Mouse (Mus musculus) hindbrain, embryonic 16.5 days (tissue): Measurements from ENCODE around the gene Atxn2. TPM values are rescaled to one million over a fixed set of nuclear protein-coding genes. Genes with fewer than 3 reads are reported as not detected.
A peak's percentile ranks its signal among the peaks of the same experiment; 100 is the strongest.

Source experiments
- ATAC-seq: fragments of 200-750 bp; cut with Nextera tagmentation; 2 replicates; pipeline ENCODE4 v1.8.0; 2017; ENCODE audit warnings: moderate TSS enrichment, moderate library complexity
- H3K27ac ChIP-seq: fragments of 300-500 bp; sonication (generic); 2 replicates; pipeline ENCODE4 v1.5.1; 2014; ENCODE audit warnings: low read depth, mild to moderate bottlenecking, control low read depth, low read length, moderate library complexity
- H3K27me3 ChIP-seq: fragments of 300-500 bp; sonication (generic); replicated peaks from 2 replicates; pipeline ENCODE4 v1.6.1; 2014; ENCODE audit warnings: low read length; ENCODE audit not compliant: control insufficient read depth, insufficient read depth
- H3K36me3 ChIP-seq: fragments of 300-500 bp; sonication (generic); 2 replicates; pipeline ENCODE4 v1.6.1; 2014; ENCODE audit warnings: mild to moderate bottlenecking, low read length, moderate library complexity, mixed read lengths; ENCODE audit not compliant: control insufficient read depth, insufficient read depth
- H3K4me1 ChIP-seq: fragments of 300-500 bp; sonication (generic); 2 replicates; pipeline ENCODE4 v1.6.1; 2014; ENCODE audit warnings: low read depth, low read length; ENCODE audit not compliant: control insufficient read depth, insufficient read depth
- H3K4me2 ChIP-seq: fragments of 300-500 bp; sonication (generic); 2 replicates; pipeline ENCODE4 v1.6.1; 2014; ENCODE audit warnings: mild to moderate bottlenecking, low read length, control low read depth, moderate library complexity
- H3K4me3 ChIP-seq: fragments of 300-500 bp; sonication (generic); 2 replicates; pipeline ENCODE4 v1.5.1; 2014; ENCODE audit warnings: mild to moderate bottlenecking, low read length, control low read depth, moderate library complexity
- H3K9ac ChIP-seq: fragments of 300-500 bp; sonication (generic); 2 replicates; pipeline ENCODE4 v1.6.1; 2014; ENCODE audit warnings: low read depth, mild to moderate bottlenecking, control low read depth, low read length, moderate library complexity
- H3K9me3 ChIP-seq: fragments of 300-500 bp; sonication (generic); 2 replicates; pipeline ENCODE4 v1.6.1; 2014; ENCODE audit warnings: mild to moderate bottlenecking, low read length, moderate library complexity; ENCODE audit not compliant: control insufficient read depth
- WGBS: fragments of 180-500 bp; shearing (Covaris S2); extraction: QIAGEN DNeasy Blood & Tissue Kit; methylation state at CpG from one replicate; pipeline ENCODE4 v1.1.7; 2014; 5-methylcytosine and 5-hydroxymethylcytosine counted together
- polyA plus RNA-seq: library from polyadenylated mRNA; unstranded; fragments of >200 nt; fragmentation: Nextera tagmentation; extraction: Ambion mirVana; gene quantifications from 2 replicates; pipeline ENCODE4 v1.2.1, GENCODE M21; 2015

Gene Atxn2
- 52.4 and 53.9 TPM in 2 replicates for polyA plus RNA-seq

- H3K4me2 ChIP-seq = peak within 1 kb of the TSS; percentile 94
These were observed at the start of gene Atxn2 for GRCm38 (mm10) chr5:121711174-121711927. TSS of gene Atxn2 (plus strand) at chr5:121711337.

GRCm38 (mm10) chr5:121661494-121661893, 49.6 kb upstream of the Atxn2 start:
- Histone ChIP-seq H3K27ac (no peak overlapping the region), H3K9me3 (no peaks in the 10 kb centered on the region), H3K9ac (peak overlapping the region; percentile 91; the same call in 1 of the 2 replicates), H3K4me3 (peak overlapping the region; percentile 97), H3K27me3 (no peaks in the 10 kb centered on the region), H3K36me3 (peaks cover 20% of the 10 kb centered on the region), H3K4me2 (peak overlapping the region; percentile 86), H3K4me1 (peaks cover 16% of the 10 kb centered on the region)
- ATAC-seq = no peak
- 90% methylated on average over 5 of the region's 5 CpGs for WGBS

More at GRCm38 (mm10) chr5:121711174-121711927, at the start of gene Atxn2:
- H3K27me3 ChIP-seq = no peaks in the 10 kb centered on the region
- no peaks in the 10 kb centered on the region for H3K36me3 ChIP-seq
- peak within 1 kb of the TSS; percentile 97 for H3K9ac ChIP-seq
- WGBS = 0% methylated on average over 16 of the region's 103 CpGs
- H3K9me3 ChIP-seq = no peaks in the 10 kb centered on the region
- peak; percentile 79 for ATAC-seq
- H3K4me3 ChIP-seq = peak within 1 kb of the TSS; percentile 99
- peak within 1 kb of the TSS; percentile 99 for H3K27ac ChIP-seq
- H3K4me1 ChIP-seq = peaks cover 25% of the 10 kb centered on the region

- Histone ChIP-seq H3K9me3 (no peaks in the 10 kb centered on the region), H3K27me3 (no peaks in the 10 kb centered on the region), H3K27ac (no peak overlapping the region), H3K4me3 (no peak overlapping the region), H3K4me1 (peaks cover 16% of the 10 kb centered on the region), H3K4me2 (no peak overlapping the region), H3K9ac (no peak overlapping the region), H3K36me3 (peaks cover 20% of the 10 kb centered on the region)
- 89% methylated on average over 8 of the region's 8 CpGs for WGBS
- no peak for ATAC-seq
These were observed 47.7 kb upstream of the Atxn2 start for GRCm38 (mm10) chr5:121663456-121663855.

DNA sequence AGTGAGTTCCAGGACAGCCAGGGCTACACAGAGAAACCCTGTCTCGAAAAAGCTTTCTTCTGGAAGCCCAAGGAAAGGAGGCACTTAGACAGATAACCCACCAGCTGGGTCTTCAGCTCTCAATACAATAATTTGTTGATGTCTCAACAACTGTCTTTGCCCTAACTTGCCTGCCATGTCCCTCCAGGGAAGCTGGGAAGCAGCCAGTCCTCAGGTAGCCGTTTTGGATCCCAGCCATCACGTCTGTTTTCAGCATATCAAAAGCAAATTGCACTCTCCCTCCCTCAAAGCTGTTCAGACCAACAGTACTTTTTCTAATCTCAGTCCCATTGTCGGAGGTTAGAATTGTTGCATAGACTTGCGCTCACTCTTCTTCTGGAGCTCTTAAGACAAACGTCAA, 47.1 kb upstream of the Atxn2 start:
- no peak overlapping the region for H3K27ac ChIP-seq
- no peak for ATAC-seq
- H3K4me1 ChIP-seq = peaks cover 16% of the 10 kb centered on the region
- peaks cover 21% of the 10 kb centered on the region for H3K36me3 ChIP-seq
- no peak overlapping the region for H3K4me3 ChIP-seq
- no peak overlapping the region for H3K4me2 ChIP-seq
- no peaks in the 10 kb centered on the region for H3K9me3 ChIP-seq
- H3K9ac ChIP-seq = no peak overlapping the region
- 92% methylated on average over 6 of the region's 6 CpGs for WGBS
- no peaks in the 10 kb centered on the region for H3K27me3 ChIP-seq

DNA sequence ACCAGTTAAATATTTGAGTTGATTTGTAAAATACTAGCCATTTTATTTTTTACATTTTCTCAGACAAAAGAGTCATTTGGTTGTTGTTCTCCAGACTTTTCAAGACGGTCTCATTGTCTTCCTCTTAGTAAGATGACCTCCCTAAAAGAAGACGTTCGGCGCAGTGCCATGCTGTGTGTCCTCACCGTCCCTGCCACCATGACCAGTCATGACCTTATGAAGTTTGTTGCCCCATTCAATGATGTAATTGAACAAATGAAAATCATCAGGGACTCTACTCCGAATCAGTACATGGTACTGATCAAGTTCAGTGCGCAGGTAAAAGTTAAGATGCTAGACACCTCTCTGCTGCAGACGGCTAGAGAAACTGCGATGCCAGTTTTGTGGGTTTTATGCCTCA, 46.2 kb upstream of the Atxn2 start:
- Histone ChIP-seq H3K4me1 (peaks cover 16% of the 10 kb centered on the region), H3K36me3 (peaks cover 26% of the 10 kb centered on the region), H3K4me2 (no peak overlapping the region), H3K27ac (no peak overlapping the region), H3K4me3 (no peak overlapping the region), H3K27me3 (no peaks in the 10 kb centered on the region), H3K9me3 (no peaks in the 10 kb centered on the region), H3K9ac (no peak overlapping the region)
- ATAC-seq = no peak
- WGBS = 96% methylated on average over 9 of the region's 9 CpGs

- Histone ChIP-seq H3K9ac (no peak overlapping the region), H3K9me3 (no peaks in the 10 kb centered on the region), H3K4me2 (no peak overlapping the region), H3K27ac (no peak overlapping the region), H3K4me1 (peaks cover 4% of the 10 kb centered on the region), H3K27me3 (no peaks in the 10 kb centered on the region), H3K36me3 (peaks cover 33% of the 10 kb centered on the region), H3K4me3 (no peak overlapping the region)
- ATAC-seq = no peak
- WGBS = 94% methylated on average over 4 of the region's 4 CpGs
These were observed 44.1 kb upstream of the Atxn2 start for GRCm38 (mm10) chr5:121667067-121667466.

- H3K4me2 ChIP-seq = no peak overlapping the region
- 82% methylated on average over 6 of the region's 6 CpGs for WGBS
- H3K9me3 ChIP-seq = no peaks in the 10 kb centered on the region
- peaks cover 27% of the 10 kb centered on the region for H3K36me3 ChIP-seq
- H3K27ac ChIP-seq = no peak overlapping the region
- no peak overlapping the region for H3K4me3 ChIP-seq
- H3K9ac ChIP-seq = no peak overlapping the region
- no peaks in the 10 kb centered on the region for H3K4me1 ChIP-seq
- H3K27me3 ChIP-seq = no peaks in the 10 kb centered on the region
- ATAC-seq = no peak
These were observed 42.7 kb upstream of the Atxn2 start for GRCm38 (mm10) chr5:121668411-121668810.

DNA sequence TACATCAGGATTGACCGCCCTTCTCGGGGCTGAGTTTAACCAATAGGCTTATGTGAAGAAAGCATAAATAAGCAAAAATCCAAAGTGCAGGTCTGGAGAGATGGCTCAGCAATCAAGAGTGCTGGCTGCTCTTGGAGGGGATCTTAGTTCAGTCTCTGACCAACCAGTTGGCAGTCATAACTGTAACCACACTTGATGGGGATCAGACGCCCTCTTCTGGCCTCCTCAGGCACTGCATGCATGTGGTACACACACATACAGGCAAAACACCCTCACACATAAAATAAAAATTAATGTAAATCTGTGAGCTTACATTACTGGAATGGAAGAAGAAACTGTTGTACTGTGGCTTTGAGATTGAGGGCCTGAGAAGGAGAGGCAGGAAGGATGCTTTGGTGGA, 40.7 kb upstream of the Atxn2 start:
- no peak for ATAC-seq
- Histone ChIP-seq H3K9me3 (no peaks in the 10 kb centered on the region), H3K27me3 (no peaks in the 10 kb centered on the region), H3K4me3 (no peak overlapping the region), H3K27ac (no peak overlapping the region), H3K9ac (no peak overlapping the region), H3K36me3 (peaks cover 20% of the 10 kb centered on the region), H3K4me1 (no peaks in the 10 kb centered on the region), H3K4me2 (no peak overlapping the region)
- WGBS = 79% methylated on average over 3 of the region's 3 CpGs

GRCm38 (mm10) chr5:121682250-121682649, 28.9 kb upstream of the Atxn2 start:
- Histone ChIP-seq H3K4me2 (no peak overlapping the region), H3K27ac (no peak overlapping the region), H3K9ac (no peak overlapping the region), H3K4me1 (no peaks in the 10 kb centered on the region), H3K27me3 (no peaks in the 10 kb centered on the region), H3K4me3 (no peak overlapping the region), H3K36me3 (peaks cover 59% of the 10 kb centered on the region), H3K9me3 (no peaks in the 10 kb centered on the region)
- no peak for ATAC-seq
- 98% methylated on average over 2 of the region's 2 CpGs for WGBS
